Mouse (Mus musculus): Measurements from ENCODE around the gene Cx3cr1. TPM values are rescaled to one million over a fixed set of nuclear protein-coding genes. Genes with fewer than 3 reads are reported as not detected.

Gene Cx3cr1
- polyA plus RNA-seq, 1 experiment from 2014 or later, result 9.0 TPM

GRCm38 (mm10) chr9:119908708-119909107, 161.0 kb downstream of the Cx3cr1 start:
- ATAC-seq (ENCODE audit: low FRiP score) (no peak), DNase-seq (ENCODE audit: low spot score) (no peak)
- Histone ChIP-seq H3K9me3 (ENCODE audit: control insufficient read depth, low read length) (no peaks in the 10 kb centered on the region), H3K27ac (no peak overlapping the region), H3K27me3 (ENCODE audit: control insufficient read depth, insufficient read depth, low read length) (no peaks in the 10 kb centered on the region), H3K9ac (no peak overlapping the region), H3K4me3 (replicated peaks; ENCODE audit: low read length) (no peak overlapping the region), H3K36me3 (replicated peaks; ENCODE audit: control insufficient read depth, insufficient read depth) (peaks cover 96% of the 10 kb centered on the region), H3K4me1 (replicated peaks; ENCODE audit: control insufficient read depth, insufficient read depth, low read length) (no peaks in the 10 kb centered on the region), H3K4me2 (replicated peaks) (no peak overlapping the region)
- 98% methylated on average over 3 of the region's 3 CpGs for WGBS

GRCm38 (mm10) chr9:119902410-119903151, 167.1 kb downstream of the Cx3cr1 start:
- Histone ChIP-seq H3K4me3 (replicated peaks; ENCODE audit: low read length) (no peak overlapping the region), H3K9me3 (ENCODE audit: control insufficient read depth, low read length) (no peaks in the 10 kb centered on the region), H3K36me3 (replicated peaks; ENCODE audit: control insufficient read depth, insufficient read depth) (peaks cover 49% of the 10 kb centered on the region), H3K9ac (no peak overlapping the region), H3K27me3 (ENCODE audit: control insufficient read depth, insufficient read depth, low read length) (no peaks in the 10 kb centered on the region), H3K27ac (no peak overlapping the region), H3K4me1 (replicated peaks; ENCODE audit: control insufficient read depth, insufficient read depth, low read length) (no peaks in the 10 kb centered on the region), H3K4me2 (replicated peaks) (no peak overlapping the region)
- 88% methylated on average over 12 of the region's 12 CpGs for WGBS
- ATAC-seq (ENCODE audit: low FRiP score), result no peak
- DNase-seq (ENCODE audit: low spot score), result no peak

- Histone ChIP-seq H3K36me3 (replicated peaks; ENCODE audit: control insufficient read depth, insufficient read depth) (peaks cover 19% of the 10 kb centered on the region), H3K27ac (no peak overlapping the region), H3K27me3 (ENCODE audit: control insufficient read depth, insufficient read depth, low read length) (no peaks in the 10 kb centered on the region), H3K9me3 (ENCODE audit: control insufficient read depth, low read length) (no peaks in the 10 kb centered on the region), H3K4me3 (replicated peaks; ENCODE audit: low read length) (no peak overlapping the region), H3K9ac (no peak overlapping the region), H3K4me2 (replicated peaks) (no peak overlapping the region), H3K4me1 (replicated peaks; ENCODE audit: control insufficient read depth, insufficient read depth, low read length) (peaks cover 7% of the 10 kb centered on the region)
- no peak for DNase-seq (ENCODE audit: low spot score)
- WGBS, result 95% methylated on average over 2 of the region's 2 CpGs
- no peak for ATAC-seq (ENCODE audit: low FRiP score)
Observed at GRCm38 (mm10) chr9:119899446-119899845, 170.2 kb downstream of the Cx3cr1 start.

- ATAC-seq (ENCODE audit: low FRiP score) (peak; percentile 77; the same call in 1 of the 2 replicates), DNase-seq (ENCODE audit: low spot score) (no peak)
- Histone ChIP-seq H3K27ac (peak overlapping the region; percentile 86), H3K4me2 (replicated peaks) (peak overlapping the region; percentile 89), H3K36me3 (replicated peaks; ENCODE audit: control insufficient read depth, insufficient read depth) (no peaks in the 10 kb centered on the region), H3K9me3 (ENCODE audit: control insufficient read depth, low read length) (no peaks in the 10 kb centered on the region), H3K4me1 (replicated peaks; ENCODE audit: control insufficient read depth, insufficient read depth, low read length) (peaks cover 12% of the 10 kb centered on the region), H3K9ac (peak overlapping the region; percentile 80), H3K4me3 (replicated peaks; ENCODE audit: low read length) (peak overlapping the region; percentile 85), H3K27me3 (ENCODE audit: control insufficient read depth, insufficient read depth, low read length) (0 out of 2 replicates have a peak, but pooled peaks cover 4% of the 10 kb centered on the region)
- WGBS, result 2% methylated on average over 32 of the region's 71 CpGs
Observed at GRCm38 (mm10) chr9:119895040-119895721, 174.5 kb downstream of the Cx3cr1 start.

- peak within 1 kb of the TSS; percentile 89 for H3K4me2 ChIP-seq (replicated peaks)
- 0 out of 2 replicates have a peak, but pooled peaks cover 6% of the 10 kb centered on the region for H3K27me3 ChIP-seq (ENCODE audit: control insufficient read depth, insufficient read depth, low read length)
- ATAC-seq (ENCODE audit: low FRiP score), result peak; percentile 99
- peak within 1 kb of the TSS; percentile 85 for H3K4me3 ChIP-seq (replicated peaks; ENCODE audit: low read length)
- no peaks in the 10 kb centered on the region for H3K9me3 ChIP-seq (ENCODE audit: control insufficient read depth, low read length)
- H3K36me3 ChIP-seq (replicated peaks; ENCODE audit: control insufficient read depth, insufficient read depth), result no peaks in the 10 kb centered on the region
- H3K9ac ChIP-seq, result peak within 1 kb of the TSS; percentile 80
- H3K4me1 ChIP-seq (replicated peaks; ENCODE audit: control insufficient read depth, insufficient read depth, low read length), result peaks cover 12% of the 10 kb centered on the region
- peak within 1 kb of the TSS; percentile 86 for H3K27ac ChIP-seq
- DNase-seq (ENCODE audit: low spot score), result peak; percentile 99
- WGBS, result 5% methylated on average over 34 of the region's 34 CpGs
Observed at GRCm38 (mm10) chr9:119894339-119895009, 175.2 kb downstream of the Cx3cr1 start, which contains the start of gene Wdr48. Gene Wdr48 (plus strand): TSS chr9:119894878.

GRCm38 (mm10) chr9:119893881-119894280, 175.8 kb downstream of the Cx3cr1 start:
- Histone ChIP-seq H3K4me2 (replicated peaks) (peak overlapping the region; percentile 89), H3K27ac (no peak overlapping the region), H3K4me3 (replicated peaks; ENCODE audit: low read length) (peak overlapping the region; percentile 85; the same call in 1 of the 2 replicates), H3K4me1 (replicated peaks; ENCODE audit: control insufficient read depth, insufficient read depth, low read length) (peaks cover 12% of the 10 kb centered on the region), H3K9ac (peak overlapping the region; percentile 80; the same call in 1 of the 2 replicates), H3K27me3 (ENCODE audit: control insufficient read depth, insufficient read depth, low read length) (0 out of 2 replicates have a peak, but pooled peaks cover 6% of the 10 kb centered on the region), H3K36me3 (replicated peaks; ENCODE audit: control insufficient read depth, insufficient read depth) (no peaks in the 10 kb centered on the region), H3K9me3 (ENCODE audit: control insufficient read depth, low read length) (no peaks in the 10 kb centered on the region)
- DNase-seq (ENCODE audit: low spot score) (no peak), ATAC-seq (ENCODE audit: low FRiP score) (no peak)
- 91% methylated on average over 5 of the region's 5 CpGs for WGBS

GRCm38 (mm10) chr9:119890692-119891091, 179.0 kb downstream of the Cx3cr1 start:
- peaks cover 9% of the 10 kb centered on the region for H3K4me1 ChIP-seq (replicated peaks; ENCODE audit: control insufficient read depth, insufficient read depth, low read length)
- H3K27me3 ChIP-seq (ENCODE audit: control insufficient read depth, insufficient read depth, low read length), result 0 out of 2 replicates have a peak, but pooled peaks cover 6% of the 10 kb centered on the region
- no peak overlapping the region for H3K4me2 ChIP-seq (replicated peaks)
- 45% methylated on average over 2 of the region's 2 CpGs for WGBS
- H3K36me3 ChIP-seq (replicated peaks; ENCODE audit: control insufficient read depth, insufficient read depth), result no peaks in the 10 kb centered on the region
- no peak for ATAC-seq (ENCODE audit: low FRiP score)
- H3K9me3 ChIP-seq (ENCODE audit: control insufficient read depth, low read length), result no peaks in the 10 kb centered on the region
- peak; percentile 73 for DNase-seq (ENCODE audit: low spot score)
- H3K9ac ChIP-seq, result no peak overlapping the region
- H3K4me3 ChIP-seq (replicated peaks; ENCODE audit: low read length), result no peak overlapping the region
- no peak overlapping the region for H3K27ac ChIP-seq

GRCm38 (mm10) chr9:119889446-119889845, 180.2 kb downstream of the Cx3cr1 start:
- H3K4me3 ChIP-seq (replicated peaks; ENCODE audit: low read length), result no peak overlapping the region
- H3K4me1 ChIP-seq (replicated peaks; ENCODE audit: control insufficient read depth, insufficient read depth, low read length), result 0 out of 2 replicates have a peak, but pooled peaks cover 5% of the 10 kb centered on the region
- no peak for DNase-seq (ENCODE audit: low spot score)
- no peaks in the 10 kb centered on the region for H3K9me3 ChIP-seq (ENCODE audit: control insufficient read depth, low read length)
- WGBS, result 70% methylated on average over 9 of the region's 9 CpGs
- H3K36me3 ChIP-seq (replicated peaks; ENCODE audit: control insufficient read depth, insufficient read depth), result no peaks in the 10 kb centered on the region
- no peak overlapping the region for H3K4me2 ChIP-seq (replicated peaks)
- H3K27me3 ChIP-seq (ENCODE audit: control insufficient read depth, insufficient read depth, low read length), result 0 out of 2 replicates have a peak, but pooled peaks cover 6% of the 10 kb centered on the region
- no peak overlapping the region for H3K27ac ChIP-seq
- H3K9ac ChIP-seq, result no peak overlapping the region
- ATAC-seq (ENCODE audit: low FRiP score), result no peak

- no peaks in the 10 kb centered on the region for H3K9me3 ChIP-seq (ENCODE audit: control insufficient read depth, low read length)
- no peaks in the 10 kb centered on the region for H3K36me3 ChIP-seq (replicated peaks; ENCODE audit: control insufficient read depth, insufficient read depth)
- no peak overlapping the region for H3K4me3 ChIP-seq (replicated peaks; ENCODE audit: low read length)
- no peak overlapping the region for H3K9ac ChIP-seq
- no peak overlapping the region for H3K4me2 ChIP-seq (replicated peaks)
- no peak overlapping the region for H3K27ac ChIP-seq
- peak; percentile 51; the same call in 1 of the 2 replicates for ATAC-seq (ENCODE audit: low FRiP score)
- no peaks in the 10 kb centered on the region for H3K4me1 ChIP-seq (replicated peaks; ENCODE audit: control insufficient read depth, insufficient read depth, low read length)
- 0 out of 2 replicates have a peak, but pooled peaks cover 6% of the 10 kb centered on the region for H3K27me3 ChIP-seq (ENCODE audit: control insufficient read depth, insufficient read depth, low read length)
- peak; percentile 35 for DNase-seq (ENCODE audit: low spot score)
- 22% methylated on average over 2 of the region's 2 CpGs for WGBS
Observed at GRCm38 (mm10) chr9:119888843-119889246, 180.8 kb downstream of the Cx3cr1 start.
